Mouse (Mus musculus) cortical plate, adult 2 months (tissue): ENCODE results near the gene Lrp11.

ENCODE experiments used
- CTCF ChIP-seq: fragments of 200-500 bp; IDR thresholded peaks from 2 replicates; pipeline ENCODE4 v1.5.1; 2011; ENCODE audit warnings: mild to moderate bottlenecking, control low read depth, low read length; ENCODE audit not compliant: insufficient read depth; ENCODE audit errors: extremely low read depth
- POLR2A ChIP-seq: fragments of 200-500 bp; IDR thresholded peaks from 2 replicates; pipeline ENCODE4 v1.6.1; 2011; ENCODE audit warnings: mild to moderate bottlenecking, low read length, control low read depth; ENCODE audit not compliant: insufficient read depth; ENCODE audit errors: extremely low read depth

GRCm38 (mm10) chr10:7586771-7587170 is 2.8 kb upstream of the Lrp11 start:
- TF ChIP-seq CTCF: no peak
- TF ChIP-seq POLR2A: no peak
